Mouse (Mus musculus): ENCODE results near the gene Atp2a2. TPM values are rescaled to one million over a fixed set of nuclear protein-coding genes. Genes with fewer than 3 reads are reported as not detected.

Gene Atp2a2
- polyA plus RNA-seq, 1 experiment from 2014 or later = 43.8 TPM

DNA sequence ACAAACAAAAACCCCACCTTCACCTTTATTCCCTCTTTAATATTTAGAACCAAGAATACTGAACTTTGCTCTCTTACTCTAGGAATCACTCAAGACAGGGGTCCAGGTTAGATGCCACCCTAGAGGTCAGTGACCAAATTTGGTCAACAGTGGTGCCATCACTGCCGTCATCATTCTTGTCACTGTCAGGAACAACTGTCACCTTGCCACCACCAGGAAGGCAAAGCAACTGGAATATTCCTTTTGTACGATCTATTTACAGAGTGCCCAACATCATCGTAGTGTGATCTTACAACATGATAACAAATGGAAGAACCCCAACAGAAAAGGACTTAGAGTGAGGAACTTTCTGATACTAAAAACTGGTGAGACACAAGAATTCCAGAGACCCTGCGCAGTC, 1.9 kb downstream of the Atp2a2 start:
- H3K27ac ChIP-seq (ENCODE audit: low read depth) = no peak overlapping the region
- peaks cover 11% of the 10 kb centered on the region for H3K4me1 ChIP-seq (ENCODE audit: insufficient read depth)
- peak overlapping the region; percentile 99 for H3K4me3 ChIP-seq (ENCODE audit: low read depth, low read length)
- no peaks in the 10 kb centered on the region for H3K27me3 ChIP-seq (ENCODE audit: insufficient read depth, low read length)
- WGBS = 21% methylated on average over 4 of the region's 4 CpGs
- H3K36me3 ChIP-seq (ENCODE audit: insufficient read depth) = peaks cover 43% of the 10 kb centered on the region
- DNase-seq (no peak), ATAC-seq (ENCODE audit: insufficient read depth) (no peak)
- H3K9me3 ChIP-seq (ENCODE audit: low read depth, low read length) = no peaks in the 10 kb centered on the region
- peak overlapping the region; percentile 99 for H3K9ac ChIP-seq
- TF ChIP-seq CTCF (IDR thresholded peaks at IDR 0.05; ENCODE audit: low read depth) = no peak
- H3K4me2 ChIP-seq = peak overlapping the region; percentile 90

DNA sequence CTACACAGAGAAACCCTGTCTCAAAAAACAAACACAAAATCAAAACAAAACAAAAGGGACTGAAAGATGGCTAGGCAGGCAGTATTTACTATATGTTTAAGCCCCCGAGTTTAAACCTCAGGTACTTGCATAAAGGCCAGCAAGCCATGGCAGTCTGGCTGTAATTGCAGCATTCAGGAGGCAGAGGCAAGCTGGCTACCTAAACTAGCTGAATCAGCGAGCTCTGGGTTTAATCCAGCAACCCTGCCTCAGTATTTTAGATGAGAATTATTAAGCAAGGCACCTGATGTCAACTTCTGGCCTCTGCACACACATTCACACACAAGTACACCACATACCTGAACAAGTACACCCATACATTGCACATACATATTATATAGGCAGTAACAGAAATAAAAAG, 4.0 kb downstream of the Atp2a2 start:
- peaks cover 11% of the 10 kb centered on the region for H3K4me1 ChIP-seq (ENCODE audit: insufficient read depth)
- no peak overlapping the region for H3K27ac ChIP-seq (ENCODE audit: low read depth)
- DNase-seq (no peak), ATAC-seq (ENCODE audit: insufficient read depth) (no peak)
- WGBS = 52% methylated on average over 2 of the region's 2 CpGs
- no peaks in the 10 kb centered on the region for H3K27me3 ChIP-seq (ENCODE audit: insufficient read depth, low read length)
- peak overlapping the region; percentile 40 for H3K4me2 ChIP-seq
- H3K4me3 ChIP-seq (ENCODE audit: low read depth, low read length) = peak overlapping the region; percentile 11; the same call in 1 of the 2 replicates
- TF ChIP-seq CTCF (IDR thresholded peaks at IDR 0.05; ENCODE audit: low read depth) = no peak
- H3K9me3 ChIP-seq (ENCODE audit: low read depth, low read length) = no peaks in the 10 kb centered on the region
- peaks cover 62% of the 10 kb centered on the region for H3K36me3 ChIP-seq (ENCODE audit: insufficient read depth)
- H3K9ac ChIP-seq = peak overlapping the region; percentile 26; the same call in 1 of the 2 replicates

DNA sequence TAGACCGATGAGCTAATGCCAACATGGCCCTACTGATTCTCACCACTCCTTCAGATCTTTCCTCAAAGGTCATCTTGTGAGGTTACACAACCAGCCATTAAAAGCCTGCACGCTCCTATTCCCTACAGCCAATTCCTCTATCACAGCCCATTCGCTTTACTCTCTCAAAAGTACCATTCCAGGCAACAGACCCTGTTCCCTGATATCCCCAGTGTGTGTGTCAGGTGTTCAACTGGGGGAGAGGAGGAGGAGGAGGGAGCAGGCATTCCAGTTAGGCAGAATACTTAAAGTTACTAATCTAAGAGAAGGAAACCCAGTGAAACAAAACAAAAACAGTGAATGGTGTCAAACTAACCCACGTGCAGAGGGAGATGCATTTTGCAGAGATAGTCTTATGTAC, 5.0 kb downstream of the Atp2a2 start:
- 78% methylated on average over 4 of the region's 4 CpGs for WGBS
- ATAC-seq (ENCODE audit: insufficient read depth) = no peak
- no peak for TF ChIP-seq CTCF (IDR thresholded peaks at IDR 0.05; ENCODE audit: low read depth)
- Histone ChIP-seq H3K9me3 (ENCODE audit: low read depth, low read length) (no peaks in the 10 kb centered on the region), H3K27ac (ENCODE audit: low read depth) (no peak overlapping the region), H3K4me2 (peak overlapping the region; percentile 16; the same call in 1 of the 2 replicates), H3K4me3 (ENCODE audit: low read depth, low read length) (no peak overlapping the region), H3K9ac (0 out of 2 replicates have a peak overlapping the region, but pooled peaks have one; percentile 6), H3K27me3 (ENCODE audit: insufficient read depth, low read length) (no peaks in the 10 kb centered on the region), H3K4me1 (ENCODE audit: insufficient read depth) (peaks cover 11% of the 10 kb centered on the region), H3K36me3 (ENCODE audit: insufficient read depth) (peaks cover 73% of the 10 kb centered on the region)
- DNase-seq = no peak

DNA sequence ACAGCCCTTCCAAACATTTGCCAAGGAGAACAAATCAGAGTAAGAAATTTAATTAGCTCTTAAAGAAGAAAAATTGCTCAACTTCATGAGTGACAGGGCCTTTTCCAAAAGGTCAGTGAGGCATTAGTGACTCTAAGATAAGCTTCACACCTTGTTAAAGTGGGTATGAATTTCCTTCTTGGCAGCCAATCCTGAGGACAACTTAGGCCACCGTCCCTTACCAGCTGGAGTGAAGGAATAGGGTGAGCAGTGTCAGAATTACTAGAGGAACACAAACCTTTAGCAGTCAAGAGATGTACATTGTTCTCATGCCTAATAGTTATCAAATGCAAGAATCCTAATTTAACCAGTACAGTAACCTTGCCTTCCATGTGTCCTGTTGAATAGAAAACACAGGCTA, 7.6 kb downstream of the Atp2a2 start:
- 59% methylated on average over 1 of the region's 1 CpGs for WGBS
- H3K9ac ChIP-seq = no peak overlapping the region
- no peak overlapping the region for H3K4me3 ChIP-seq (ENCODE audit: low read depth, low read length)

DNA sequence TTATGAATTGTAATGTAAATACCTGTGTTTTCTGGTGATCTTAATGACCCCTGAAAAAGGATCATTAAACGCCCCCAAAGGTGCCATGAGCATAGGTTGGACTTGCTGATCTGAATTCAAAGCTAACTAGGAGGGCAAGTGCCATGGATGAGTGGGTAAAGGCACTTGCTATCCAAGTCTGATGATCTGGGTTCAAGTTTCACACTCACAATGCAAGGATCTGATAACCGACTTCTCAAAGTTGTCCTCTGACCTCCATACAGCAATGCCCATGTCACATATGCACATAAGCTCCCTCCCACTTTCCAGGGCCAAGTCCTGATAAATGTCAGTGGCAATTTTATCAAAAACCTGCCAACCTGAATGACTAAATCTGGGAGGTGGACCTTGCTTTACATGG, 9.0 kb downstream of the Atp2a2 start:
- Histone ChIP-seq H3K4me3 (ENCODE audit: low read depth, low read length) (no peak overlapping the region), H3K9me3 (ENCODE audit: low read depth, low read length) (no peaks in the 10 kb centered on the region), H3K4me2 (no peak overlapping the region), H3K4me1 (ENCODE audit: insufficient read depth) (peaks cover 3% of the 10 kb centered on the region), H3K9ac (no peak overlapping the region), H3K36me3 (ENCODE audit: insufficient read depth) (peaks cover 94% of the 10 kb centered on the region), H3K27me3 (ENCODE audit: insufficient read depth, low read length) (no peaks in the 10 kb centered on the region), H3K27ac (ENCODE audit: low read depth) (no peak overlapping the region)
- TF ChIP-seq CTCF (IDR thresholded peaks at IDR 0.05; ENCODE audit: low read depth) = no peak
- ATAC-seq (ENCODE audit: insufficient read depth) (no peak), DNase-seq (no peak)
- WGBS = 80% methylated on average over 2 of the region's 2 CpGs

More for the DNA sequence above, 7.6 kb downstream of the Atp2a2 start:
- no peak for ATAC-seq (ENCODE audit: insufficient read depth)
- Histone ChIP-seq H3K27me3 (ENCODE audit: insufficient read depth, low read length) (no peaks in the 10 kb centered on the region), H3K27ac (ENCODE audit: low read depth) (no peak overlapping the region), H3K4me2 (no peak overlapping the region), H3K9me3 (ENCODE audit: low read depth, low read length) (no peaks in the 10 kb centered on the region), H3K36me3 (ENCODE audit: insufficient read depth) (peaks cover 87% of the 10 kb centered on the region), H3K4me1 (ENCODE audit: insufficient read depth) (peaks cover 9% of the 10 kb centered on the region)
- no peak for DNase-seq
- TF ChIP-seq CTCF (IDR thresholded peaks at IDR 0.05; ENCODE audit: low read depth) = no peak

DNA sequence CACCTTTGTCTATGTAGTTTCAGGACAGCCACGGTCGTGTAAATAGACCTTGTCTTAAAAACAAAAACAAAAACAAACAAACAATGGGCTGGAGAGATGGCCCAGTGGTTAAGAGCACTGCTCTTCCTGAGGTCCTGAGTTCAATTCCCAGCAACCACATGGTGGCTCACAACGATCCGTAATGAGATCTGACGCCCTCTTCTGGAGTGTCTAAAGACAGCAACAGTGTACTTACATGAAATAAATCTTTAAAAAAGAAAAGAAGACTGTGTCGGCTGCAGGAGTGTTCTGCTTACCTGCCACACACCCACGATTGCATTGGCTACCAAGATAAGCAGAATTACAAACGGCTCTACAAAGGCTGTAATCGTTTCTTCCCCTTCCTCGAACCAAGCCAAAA, 10.6 kb downstream of the Atp2a2 start:
- H3K4me1 ChIP-seq (ENCODE audit: insufficient read depth) = no peaks in the 10 kb centered on the region
- no peak overlapping the region for H3K4me3 ChIP-seq (ENCODE audit: low read depth, low read length)
- H3K36me3 ChIP-seq (ENCODE audit: insufficient read depth) = peaks cover 94% of the 10 kb centered on the region
- ATAC-seq (ENCODE audit: insufficient read depth) (no peak), DNase-seq (no peak)
- H3K4me2 ChIP-seq = no peak overlapping the region
- 84% methylated on average over 10 of the region's 10 CpGs for WGBS
- no peaks in the 10 kb centered on the region for H3K9me3 ChIP-seq (ENCODE audit: low read depth, low read length)
- H3K27ac ChIP-seq (ENCODE audit: low read depth) = no peak overlapping the region
- H3K9ac ChIP-seq = no peak overlapping the region
- no peak for TF ChIP-seq CTCF (IDR thresholded peaks at IDR 0.05; ENCODE audit: low read depth)
- H3K27me3 ChIP-seq (ENCODE audit: insufficient read depth, low read length) = no peaks in the 10 kb centered on the region

DNA sequence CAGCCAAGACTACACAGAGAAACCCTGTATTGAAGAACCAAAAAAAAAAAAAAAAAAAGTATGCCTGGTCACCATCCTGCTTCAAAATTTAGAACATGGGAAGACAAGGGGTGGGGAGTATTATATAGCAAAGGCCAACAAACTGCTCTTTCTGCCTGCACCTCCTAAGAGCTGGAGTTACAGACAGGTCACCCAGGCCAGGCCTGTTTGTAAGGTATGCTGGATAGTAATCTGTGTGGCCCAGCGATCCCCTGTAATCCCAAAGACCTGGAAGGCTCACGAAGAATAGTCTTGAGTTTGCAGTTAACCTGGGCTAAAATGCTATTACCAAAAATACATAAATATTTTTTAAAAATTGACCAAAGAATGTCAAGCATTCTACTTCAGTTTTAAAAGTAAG, 11.9 kb downstream of the Atp2a2 start:
- no peaks in the 10 kb centered on the region for H3K4me1 ChIP-seq (ENCODE audit: insufficient read depth)
- TF ChIP-seq CTCF (IDR thresholded peaks at IDR 0.05; ENCODE audit: low read depth) = no peak
- no peaks in the 10 kb centered on the region for H3K27me3 ChIP-seq (ENCODE audit: insufficient read depth, low read length)
- no peak overlapping the region for H3K9ac ChIP-seq
- ATAC-seq (ENCODE audit: insufficient read depth) = no peak
- no peak overlapping the region for H3K27ac ChIP-seq (ENCODE audit: low read depth)
- H3K9me3 ChIP-seq (ENCODE audit: low read depth, low read length) = no peaks in the 10 kb centered on the region
- H3K4me2 ChIP-seq = no peak overlapping the region
- no peak overlapping the region for H3K4me3 ChIP-seq (ENCODE audit: low read depth, low read length)
- peaks cover 94% of the 10 kb centered on the region for H3K36me3 ChIP-seq (ENCODE audit: insufficient read depth)
- 90% methylated on average over 2 of the region's 2 CpGs for WGBS
- DNase-seq = no peak

DNA sequence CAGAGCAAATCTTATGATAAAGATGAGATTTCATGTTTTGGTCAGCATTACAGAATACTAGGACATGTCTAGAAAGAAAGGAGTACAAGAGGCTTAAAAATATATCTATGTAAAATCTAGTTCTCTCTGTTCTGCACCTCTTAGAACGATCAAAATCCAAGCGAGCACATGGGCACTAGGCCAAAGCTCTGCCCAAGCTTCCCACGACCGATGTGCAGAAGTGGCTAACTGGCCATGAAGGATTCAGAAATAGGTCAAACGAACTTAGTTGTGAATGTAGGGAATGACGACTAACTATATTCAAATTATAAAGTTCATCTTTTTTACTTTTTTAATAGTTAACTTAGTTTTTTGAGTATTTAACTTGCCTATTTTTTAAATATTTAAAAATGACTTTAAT, 14.2 kb downstream of the Atp2a2 start:
- Histone ChIP-seq H3K4me2 (no peak overlapping the region), H3K9ac (no peak overlapping the region), H3K27me3 (ENCODE audit: insufficient read depth, low read length) (no peaks in the 10 kb centered on the region), H3K9me3 (ENCODE audit: low read depth, low read length) (no peaks in the 10 kb centered on the region), H3K36me3 (ENCODE audit: insufficient read depth) (peaks cover 96% of the 10 kb centered on the region), H3K4me3 (ENCODE audit: low read depth, low read length) (no peak overlapping the region), H3K27ac (ENCODE audit: low read depth) (no peak overlapping the region), H3K4me1 (ENCODE audit: insufficient read depth) (no peaks in the 10 kb centered on the region)
- 85% methylated on average over 6 of the region's 6 CpGs for WGBS
- no peak for TF ChIP-seq CTCF (IDR thresholded peaks at IDR 0.05; ENCODE audit: low read depth)
- ATAC-seq (ENCODE audit: insufficient read depth) (no peak), DNase-seq (no peak)
